8 mouse cellular contexts compared by ENCODE assay signal in genomic region chr11:49203129-49203768, GRCm38 (mm10). TPM values are rescaled to one million over a fixed set of nuclear protein-coding genes. Genes with fewer than 3 reads are reported as not detected.
DNase-seq lines count a peak whose midpoint lies in the region; ATAC-seq and TF ChIP-seq lines count a peak whose summit lies in the region.

TSS of gene Zfp62 (plus strand) at chr11:49203292.

- intact Hi-C loops in heart, postnatal 36 days (cut with DNase I), result loop anchor here (1.0 to 5.0 kb wide), 3 partner anchors 47 to 406 kb away; partner anchors contain the start of gene Irgm1

- peak within 1 kb of the TSS; percentile 96 for H3K9ac ChIP-seq in forebrain, embryonic 15.5 days (replicated peaks)
- H3K9ac ChIP-seq in lung, embryonic 14.5 days, result peak within 1 kb of the TSS; percentile 99

- H3K27ac ChIP-seq in forebrain, embryonic 15.5 days (replicated peaks), result peak within 1 kb of the TSS; percentile 96
- H3K27ac ChIP-seq in layer of hippocampus, adult 2 months, result peak within 1 kb of the TSS; percentile 98
- peak within 1 kb of the TSS; percentile 99 for H3K27ac ChIP-seq in lung, embryonic 14.5 days (ENCODE audit: low read depth)
- H3K27ac ChIP-seq in olfactory bulb, adult 2 months (ENCODE audit: insufficient read depth, low read depth, low read length), result peak within 1 kb of the TSS; percentile 83
- H3K27ac ChIP-seq in thymus, adult 2 months (ENCODE audit: control insufficient read depth, insufficient read depth, low read length), result peak within 1 kb of the TSS; percentile 91

- H3K4me1 ChIP-seq in forebrain, embryonic 15.5 days, result peaks cover 29% of the 10 kb centered on the region
- peaks cover 11% of the 10 kb centered on the region; the same call in 1 of the 2 replicates for H3K4me1 ChIP-seq in lung, embryonic 14.5 days (ENCODE audit: insufficient read depth)
- peaks cover 3% of the 10 kb centered on the region; the same call in 1 of the 2 replicates for H3K4me1 ChIP-seq in olfactory bulb, adult 2 months (ENCODE audit: control insufficient read depth, insufficient read depth, low read length)
- H3K4me1 ChIP-seq in thymus, adult 2 months (replicated peaks; ENCODE audit: control insufficient read depth, insufficient read depth, low read length), result peaks cover 6% of the 10 kb centered on the region

- DNase-seq in ES-CJ7 (ENCODE audit: low read depth, low spot score), result peak; percentile 92
- peak; percentile 90 for DNase-seq in cerebellum, adult 11 months
- peak; percentile 97 for DNase-seq in heart, postnatal 36 days
- DNase-seq in layer of hippocampus, adult 2 months (ENCODE audit: low spot score in 2 of 2), result peak; percentile 94
- DNase-seq in lung, embryonic 14.5 days, result peak; percentile 98
- peak; percentile 91 for DNase-seq in thymus, adult 2 months

- TF ChIP-seq CTCF in layer of hippocampus, adult 2 months (conservative IDR thresholded peaks at IDR 0.05), result peak; percentile 17; the same call in 1 of the 2 replicates
- no peak for TF ChIP-seq CTCF in lung, embryonic 14.5 days (IDR thresholded peaks at IDR 0.05; ENCODE audit: low read depth)
- TF ChIP-seq CTCF in olfactory bulb, adult 2 months (IDR thresholded peaks at IDR 0.05; ENCODE audit: insufficient read depth, low read depth, low read length), result 0 out of 2 replicates have a peak, but pooled peaks have one; percentile 9
- no peak for TF ChIP-seq CTCF in thymus, adult 2 months (IDR thresholded peaks at IDR 0.05; ENCODE audit: borderline replicate concordance, control insufficient read depth, extremely low read depth, insufficient read depth, low read length, poor library complexity)

- peak within 1 kb of the TSS; percentile 82 for H3K4me3 ChIP-seq in forebrain, embryonic 15.5 days
- peak within 1 kb of the TSS; percentile 64 for H3K4me3 ChIP-seq in layer of hippocampus, adult 2 months
- peak within 1 kb of the TSS; percentile 81 for H3K4me3 ChIP-seq in lung, embryonic 14.5 days (ENCODE audit: low read depth, low read length)
- H3K4me3 ChIP-seq in olfactory bulb, adult 2 months (ENCODE audit: insufficient read depth, low read depth, low read length), result peak within 1 kb of the TSS; percentile 97
- H3K4me3 ChIP-seq in thymus, adult 2 months (ENCODE audit: control insufficient read depth, insufficient read depth, low read length), result peak within 1 kb of the TSS; percentile 97

- WGBS in forebrain, embryonic 15.5 days, result under 1% methylated on average over 46 of the region's 47 CpGs
- WGBS in lung, embryonic 14.5 days, result under 1% methylated on average over 44 of the region's 47 CpGs
- WGBS in olfactory bulb, adult 2 months, result under 1% methylated on average over 46 of the region's 47 CpGs
- WGBS in thymus, adult 2 months, result under 1% methylated on average over 47 of the region's 47 CpGs

- TF ChIP-seq POLR2A in olfactory bulb, adult 2 months (IDR thresholded peaks at IDR 0.05; ENCODE audit: insufficient read depth, low read depth, low read length), result no peak; the same call in 1 of the 2 replicates
- TF ChIP-seq POLR2A in thymus, adult 2 months (IDR thresholded peaks at IDR 0.05; ENCODE audit: control insufficient read depth, extremely low read depth, insufficient read depth, low read length, poor library complexity), result peak; percentile 57

- no peaks in the 10 kb centered on the region for H3K27me3 ChIP-seq in forebrain, embryonic 15.5 days
- H3K27me3 ChIP-seq in lung, embryonic 14.5 days (ENCODE audit: insufficient read depth, low read length), result no peaks in the 10 kb centered on the region
- no peaks in the 10 kb centered on the region for H3K27me3 ChIP-seq in thymus, adult 2 months (ENCODE audit: control insufficient read depth, insufficient read depth, low read length)

- peak within 1 kb of the TSS; percentile 71 for H3K4me2 ChIP-seq in forebrain, embryonic 15.5 days (replicated peaks)
- H3K4me2 ChIP-seq in lung, embryonic 14.5 days, result peak within 1 kb of the TSS; percentile 91

- H3K36me3 ChIP-seq in forebrain, embryonic 15.5 days, result no peaks in the 10 kb centered on the region
- H3K36me3 ChIP-seq in lung, embryonic 14.5 days (ENCODE audit: insufficient read depth), result peaks cover 13% of the 10 kb centered on the region; the same call in 1 of the 2 replicates
- H3K36me3 ChIP-seq in thymus, adult 2 months (ENCODE audit: control insufficient read depth, insufficient read depth, low read length), result peaks cover 5% of the 10 kb centered on the region; the same call in 1 of the 2 replicates

- no peaks in the 10 kb centered on the region for H3K9me3 ChIP-seq in forebrain, embryonic 15.5 days
- no peaks in the 10 kb centered on the region for H3K9me3 ChIP-seq in lung, embryonic 14.5 days (ENCODE audit: low read depth, low read length)

- ATAC-seq in forebrain, embryonic 15.5 days (replicated peaks), result peak; percentile 94
- ATAC-seq in lung, embryonic 14.5 days (ENCODE audit: insufficient read depth), result peak; percentile 93

RNA-seq across cellular contexts. Expression of gene Zfp62, which starts in this region (rescaled TPM):
- polyA plus RNA-seq in forebrain, embryonic 15.5 days (2015; fragmentation: Nextera tagmentation; extraction: Ambion mirVana), result 54.7 and 55.1 TPM in 2 replicates
- 10 to 100 TPM; 25.8 to 26.8 TPM for total RNA-seq in heart, postnatal 36 days (2021)
- total RNA-seq in layer of hippocampus, adult 2 months (2021), result 10 to 100 TPM; 46.7 to 51.2 TPM
- polyA plus RNA-seq in lung, embryonic 14.5 days (2014; fragmentation: Nextera tagmentation; extraction: Ambion mirVana), result 42.0 and 42.8 TPM in 2 replicates
- not detected in 2 replicates for polyA plus RNA-seq in olfactory bulb, adult 2 months (2012; ENCODE audit: insufficient read depth, insufficient read length, low replicate concordance, missing spikeins)
- 6.0 TPM in 2 replicates for polyA plus RNA-seq in thymus, adult 2 months (2012; rRNA removed)

Comparison
In these comparisons a context has a peak if more than half of its experiments do, and no peak if none do; other contexts are left out.
1. Peak in every context shown above with its lines: DNase-seq, ATAC-seq, H3K4me3 ChIP-seq and H3K27ac ChIP-seq.
2. CTCF ChIP-seq: peak in layer of hippocampus, adult 2 months (single experiment) and olfactory bulb, adult 2 months (single experiment); none in lung, embryonic 14.5 days (single experiment) and thymus, adult 2 months (single experiment).